Mouse (Mus musculus) limb, embryonic 14.5 days (tissue): ENCODE data around the gene Fbn1. TPM values are rescaled to one million over a fixed set of nuclear protein-coding genes. Genes with fewer than 3 reads are reported as not detected.
A peak's percentile ranks its signal among the peaks of the same experiment; 100 is the strongest.

Experiments used
- ATAC-seq: fragments of 200-750 bp; cut with Nextera tagmentation; 2 replicates; pipeline ENCODE4 v1.8.0; 2017; ENCODE audit warnings: low read depth, moderate number of reproducible peaks, moderate TSS enrichment; ENCODE audit not compliant: low FRiP score
- DNase-seq: peaks from one replicate; pipeline ENCODE4 v3.0.0-alpha.2; 2015; ENCODE audit warnings: low spot score
- H3K27ac ChIP-seq: fragments of 300-500 bp; sonication (generic); replicated peaks from 2 replicates; pipeline ENCODE4 v1.5.1; 2014; ENCODE audit warnings: low read depth, mild to moderate bottlenecking, low read length, moderate library complexity, mixed read lengths
- H3K27me3 ChIP-seq: fragments of 300-500 bp; sonication (generic); 2 replicates; pipeline ENCODE4 v1.6.1; 2014; ENCODE audit warnings: low read length, mixed read lengths; ENCODE audit not compliant: control insufficient read depth, insufficient read depth
- H3K36me3 ChIP-seq: fragments of 300-500 bp; sonication (generic); 2 replicates; pipeline ENCODE4 v1.6.1; 2014; ENCODE audit warnings: mild to moderate bottlenecking, low read length, moderate library complexity, mixed read lengths; ENCODE audit not compliant: control insufficient read depth, insufficient read depth
- H3K4me1 ChIP-seq: fragments of 300-500 bp; sonication (generic); 2 replicates; pipeline ENCODE4 v1.6.1; 2014; ENCODE audit warnings: antibody characterized with exemption, low read length, mixed read lengths; ENCODE audit not compliant: control insufficient read depth, insufficient read depth
- H3K4me2 ChIP-seq: fragments of 300-500 bp; sonication (generic); replicated peaks from 2 replicates; pipeline ENCODE4 v1.6.1; 2014; ENCODE audit warnings: low read depth, mild to moderate bottlenecking, low read length, moderate library complexity; ENCODE audit not compliant: severe bottlenecking
- H3K4me3 ChIP-seq: fragments of 300-500 bp; sonication (generic); replicated peaks from 2 replicates; pipeline ENCODE4 v1.5.1; 2014; ENCODE audit warnings: low read length
- H3K9ac ChIP-seq: fragments of 300-500 bp; sonication (generic); 2 replicates; pipeline ENCODE4 v1.6.1; 2014; ENCODE audit warnings: mild to moderate bottlenecking, low read depth, low read length, moderate library complexity; ENCODE audit not compliant: severe bottlenecking
- H3K9me3 ChIP-seq: fragments of 300-500 bp; sonication (generic); 2 replicates; pipeline ENCODE4 v1.6.1; 2016; ENCODE audit warnings: low read length; ENCODE audit not compliant: control insufficient read depth
- POLR2A ChIP-seq: fragments of 200-500 bp; IDR thresholded peaks from 2 replicates; pipeline ENCODE4 v1.8.0; 2012; ENCODE audit warnings: inconsistent platforms, mild to moderate bottlenecking, moderate library complexity, borderline replicate concordance; ENCODE audit not compliant: insufficient read depth, insufficient read length; ENCODE audit errors: extremely low read depth
- WGBS: fragments of 180-500 bp; shearing (Covaris S2); extraction: QIAGEN DNeasy Blood & Tissue Kit; methylation state at CpG from one replicate; pipeline ENCODE4 v1.1.7; 2014; 5-methylcytosine and 5-hydroxymethylcytosine counted together
- polyA plus RNA-seq, 2 experiments: library from polyadenylated mRNA; depleted of rRNA in 1 of 2; stranded (reverse) in 1 of 2; unstranded in 1 of 2; fragments of >200 nt; fragmentation: Nextera tagmentation in 1 of 2; extraction: Ambion mirVana in 1 of 2; gene quantifications; 2 replicates each; pipeline versions ENCODE4 v1.2.1 to v1.2.3; 2012 to 2014

Gene Fbn1
- polyA plus RNA-seq, 2 experiments: 31.4 to 49.4 TPM

DNA sequence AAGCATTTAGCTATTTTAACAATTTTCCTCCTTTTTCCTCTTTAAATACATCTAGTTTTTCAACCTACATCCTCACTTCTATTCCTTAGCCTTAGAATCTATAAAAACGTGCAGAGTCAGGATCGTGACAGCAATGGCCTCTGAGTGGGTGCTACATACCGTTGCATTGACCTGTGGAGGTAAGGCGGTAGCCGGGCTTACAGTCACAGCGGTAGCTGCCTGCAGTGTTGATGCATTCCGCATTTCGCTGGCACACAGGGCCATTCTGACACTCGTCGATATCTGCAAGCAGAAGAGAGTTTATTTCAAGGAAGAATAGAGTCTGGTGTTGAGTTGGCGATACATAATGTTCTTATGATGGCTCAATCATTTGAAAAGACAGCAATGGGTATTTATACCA lies 172.6 kb downstream of the Fbn1 start:
- no peak for TF ChIP-seq POLR2A
- Histone ChIP-seq H3K4me3 (no peak overlapping the region), H3K27ac (no peak overlapping the region), H3K4me2 (no peak overlapping the region), H3K9ac (no peak overlapping the region), H3K36me3 (peaks cover 89% of the 10 kb centered on the region), H3K27me3 (no peaks in the 10 kb centered on the region), H3K9me3 (no peaks in the 10 kb centered on the region), H3K4me1 (no peaks in the 10 kb centered on the region)
- DNase-seq (no peak), ATAC-seq (no peak)
- WGBS: 92% methylated on average over 11 of the region's 11 CpGs

DNA sequence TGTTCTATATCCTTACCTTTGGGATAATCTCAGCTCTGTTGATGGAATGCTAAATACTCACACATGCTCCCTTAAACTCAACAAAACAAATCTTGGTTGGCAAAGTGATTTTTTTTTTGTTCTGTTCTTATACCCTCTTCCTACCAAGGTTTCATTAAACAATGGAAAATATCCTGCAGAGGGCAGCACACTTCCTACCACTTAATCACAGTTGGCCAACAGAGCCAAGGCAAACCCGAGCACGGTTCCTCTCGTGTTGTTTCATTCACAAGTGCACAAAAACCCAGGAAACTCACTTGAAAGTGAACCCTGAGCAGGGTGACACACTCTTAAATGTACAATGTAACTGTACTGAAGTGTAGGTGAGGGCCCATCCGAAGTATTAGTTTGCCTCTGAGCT lies 173.6 kb downstream of the Fbn1 start:
- Histone ChIP-seq H3K9me3 (no peaks in the 10 kb centered on the region), H3K9ac (no peak overlapping the region), H3K4me1 (no peaks in the 10 kb centered on the region), H3K36me3 (peaks cover 84% of the 10 kb centered on the region), H3K27ac (no peak overlapping the region), H3K4me2 (no peak overlapping the region), H3K27me3 (no peaks in the 10 kb centered on the region), H3K4me3 (no peak overlapping the region)
- TF ChIP-seq POLR2A: no peak
- 73% methylated on average over 4 of the region's 4 CpGs for WGBS
- DNase-seq (peak; percentile 57), ATAC-seq (no peak)

DNA sequence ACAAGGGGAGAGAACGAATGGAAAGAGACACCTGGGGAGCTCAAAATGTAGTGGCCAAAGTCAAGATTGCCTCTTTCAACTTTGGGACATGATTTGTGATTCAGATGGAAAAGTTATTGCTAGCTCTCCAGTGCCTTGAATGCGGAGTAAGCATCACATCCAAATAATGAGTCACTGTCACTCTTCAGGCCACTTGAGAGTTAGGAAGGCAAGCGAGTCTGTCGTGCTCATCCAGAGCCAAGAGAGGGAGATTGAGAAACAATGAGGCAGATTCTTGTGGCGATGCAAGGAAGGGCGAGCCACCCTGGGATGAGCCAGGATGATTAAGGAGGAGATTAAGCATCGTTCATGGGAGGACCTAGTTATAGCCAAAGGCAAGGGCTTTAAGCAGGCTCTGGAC lies 176.2 kb downstream of the Fbn1 start:
- Histone ChIP-seq H3K4me3 (no peak overlapping the region), H3K9ac (no peak overlapping the region), H3K27ac (no peak overlapping the region), H3K27me3 (no peaks in the 10 kb centered on the region), H3K4me2 (no peak overlapping the region), H3K36me3 (peaks cover 75% of the 10 kb centered on the region), H3K9me3 (no peaks in the 10 kb centered on the region), H3K4me1 (no peaks in the 10 kb centered on the region)
- TF ChIP-seq POLR2A: no peak
- no peak for ATAC-seq
- DNase-seq: no peak
- WGBS: 95% methylated on average over 7 of the region's 7 CpGs

DNA sequence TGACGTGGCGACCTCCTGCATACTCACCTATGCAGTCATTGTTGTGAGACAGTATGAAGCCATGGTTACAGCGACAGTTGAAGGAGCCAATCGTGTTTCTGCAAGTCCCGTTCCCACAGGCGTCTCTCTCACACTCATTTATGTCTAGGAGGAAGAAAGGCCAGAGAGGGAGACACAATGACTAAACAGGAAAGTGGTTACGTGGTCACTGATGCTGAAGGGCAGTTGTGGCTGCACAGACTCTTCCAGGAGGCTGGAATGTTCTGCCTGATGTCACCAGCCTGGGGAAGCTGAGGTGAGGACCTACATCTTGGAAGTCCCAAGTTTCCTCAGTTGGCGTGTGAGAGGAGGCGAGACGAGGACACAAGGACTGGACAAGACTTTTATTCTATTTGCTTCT lies 177.3 kb downstream of the Fbn1 start:
- peaks cover 65% of the 10 kb centered on the region for H3K36me3 ChIP-seq
- no peak for TF ChIP-seq POLR2A
- no peak overlapping the region for H3K4me3 ChIP-seq
- H3K27me3 ChIP-seq: no peaks in the 10 kb centered on the region
- H3K4me2 ChIP-seq: no peak overlapping the region
- no peak overlapping the region for H3K9ac ChIP-seq
- 89% methylated on average over 10 of the region's 10 CpGs for WGBS
- no peak for ATAC-seq
- no peaks in the 10 kb centered on the region for H3K4me1 ChIP-seq
- H3K27ac ChIP-seq: no peak overlapping the region
- DNase-seq: no peak
- no peaks in the 10 kb centered on the region for H3K9me3 ChIP-seq

- WGBS: 77% methylated on average over 7 of the region's 7 CpGs
- Histone ChIP-seq H3K4me3 (no peak overlapping the region), H3K27ac (no peak overlapping the region), H3K4me2 (no peak overlapping the region), H3K36me3 (peaks cover 56% of the 10 kb centered on the region), H3K9ac (no peak overlapping the region), H3K4me1 (no peaks in the 10 kb centered on the region), H3K9me3 (no peaks in the 10 kb centered on the region), H3K27me3 (no peaks in the 10 kb centered on the region)
- no peak for TF ChIP-seq POLR2A
- no peak for DNase-seq
- no peak for ATAC-seq
These were observed 182.5 kb downstream of the Fbn1 start for GRCm38 (mm10) chr2:125325125-125325855.
